Mouse (Mus musculus) hindbrain, embryonic 10.5 days (tissue): ENCODE data around the gene Gm6525. TPM values are rescaled to one million over a fixed set of nuclear protein-coding genes. Genes with fewer than 3 reads are reported as not detected.

Experiments used
- DNase-seq: peaks from one replicate; pipeline ENCODE4 v3.0.0-alpha.2; 2017; ENCODE audit warnings: low spot score
- H3K27ac ChIP-seq: fragments of 300-500 bp; sonication (generic); 2 replicates; pipeline ENCODE4 v1.5.1; 2016; ENCODE audit warnings: mild to moderate bottlenecking, moderate library complexity
- H3K27me3 ChIP-seq: fragments of 300-500 bp; sonication (generic); 2 replicates; pipeline ENCODE4 v1.6.1; 2016; ENCODE audit warnings: mild to moderate bottlenecking; ENCODE audit not compliant: poor library complexity, insufficient read depth, severe bottlenecking
- H3K36me3 ChIP-seq: fragments of 300-500 bp; sonication (generic); 2 replicates; pipeline ENCODE4 v1.6.1; 2016; ENCODE audit warnings: mild to moderate bottlenecking, moderate library complexity
- H3K4me1 ChIP-seq: fragments of 300-500 bp; sonication (generic); replicated peaks from 2 replicates; pipeline ENCODE4 v1.6.1; 2016; ENCODE audit warnings: mild to moderate bottlenecking
- H3K4me3 ChIP-seq: fragments of 300-500 bp; sonication (generic); 2 replicates; pipeline ENCODE4 v1.5.1; 2016; ENCODE audit warnings: mild to moderate bottlenecking, moderate library complexity
- H3K9me3 ChIP-seq: fragments of 300-500 bp; sonication (generic); 2 replicates; pipeline ENCODE4 v1.6.1; 2016; ENCODE audit warnings: mild to moderate bottlenecking, moderate library complexity
- WGBS: fragments of 180-500 bp; shearing (Covaris S2); methylation state at CpG from one replicate; pipeline ENCODE4 v1.1.7; 2016; 5-methylcytosine and 5-hydroxymethylcytosine counted together
- polyA plus RNA-seq: library from polyadenylated mRNA; unstranded; fragments of >200 nt; fragmentation: Nextera tagmentation; extraction: Ambion mirVana; gene quantifications from 2 replicates; pipeline ENCODE4 v1.2.1, GENCODE M21; 2016

Gm6525 gene
- polyA plus RNA-seq, 1 experiment from 2014 or later, result 1.9 TPM

- Histone ChIP-seq H3K36me3 (peaks cover 77% of the 10 kb centered on the region), H3K27ac (no peak overlapping the region), H3K4me3 (no peak overlapping the region), H3K27me3 (no peaks in the 10 kb centered on the region), H3K9me3 (no peaks in the 10 kb centered on the region), H3K4me1 (peaks cover 3% of the 10 kb centered on the region)
- no peak for DNase-seq
- 89% methylated on average over 6 of the region's 6 CpGs for whole genome bisulfite sequencing
Observed at GRCm38 (mm10) chr3:84205650-84206049, 31.7 kb downstream of the Gm6525 start.

GRCm38 (mm10) chr3:84206106-84206505 is 32.2 kb downstream of the Gm6525 start:
- no peak overlapping the region for H3K27ac ChIP-seq
- 88% methylated on average over 3 of the region's 3 CpGs for WGBS
- H3K4me1 ChIP-seq, result 0 out of 2 replicates have a peak, but pooled peaks cover 2% of the 10 kb centered on the region
- DNase-seq, result no peak
- peaks cover 73% of the 10 kb centered on the region for H3K36me3 ChIP-seq
- no peaks in the 10 kb centered on the region for H3K27me3 ChIP-seq
- H3K4me3 ChIP-seq, result no peak overlapping the region
- no peaks in the 10 kb centered on the region for H3K9me3 ChIP-seq

GRCm38 (mm10) chr3:84207366-84207765 is 33.5 kb downstream of the Gm6525 start:
- peaks cover 60% of the 10 kb centered on the region for H3K36me3 ChIP-seq

GRCm38 (mm10) chr3:84208475-84208874 is 34.6 kb downstream of the Gm6525 start:
- H3K4me3 ChIP-seq, result no peak overlapping the region
- DNase-seq, result no peak
- 95% methylated on average over 7 of the region's 7 CpGs for WGBS
- H3K4me1 ChIP-seq, result 0 out of 2 replicates have a peak, but pooled peaks cover 2% of the 10 kb centered on the region
- no peaks in the 10 kb centered on the region for H3K9me3 ChIP-seq
- H3K27me3 ChIP-seq, result no peaks in the 10 kb centered on the region
- no peak overlapping the region for H3K27ac ChIP-seq
- peaks cover 59% of the 10 kb centered on the region for H3K36me3 ChIP-seq

More at GRCm38 (mm10) chr3:84207366-84207765, 33.5 kb downstream of the Gm6525 start:
- no peak for DNase-seq
- 78% methylated on average over 2 of the region's 2 CpGs for WGBS
- Histone ChIP-seq H3K4me1 (0 out of 2 replicates have a peak, but pooled peaks cover 2% of the 10 kb centered on the region), H3K27ac (no peak overlapping the region), H3K4me3 (no peak overlapping the region), H3K27me3 (no peaks in the 10 kb centered on the region), H3K9me3 (no peaks in the 10 kb centered on the region)

GRCm38 (mm10) chr3:84208917-84209513 is 35.1 kb downstream of the Gm6525 start:
- no peak overlapping the region for H3K27ac ChIP-seq
- no peaks in the 10 kb centered on the region for H3K27me3 ChIP-seq
- DNase-seq, result no peak
- H3K9me3 ChIP-seq, result no peaks in the 10 kb centered on the region
- WGBS, result 93% methylated on average over 7 of the region's 7 CpGs
- 0 out of 2 replicates have a peak, but pooled peaks cover 2% of the 10 kb centered on the region for H3K4me1 ChIP-seq
- H3K36me3 ChIP-seq, result peaks cover 59% of the 10 kb centered on the region
- H3K4me3 ChIP-seq, result no peak overlapping the region

- 90% methylated on average over 7 of the region's 7 CpGs for WGBS
- no peak for DNase-seq
- Histone ChIP-seq H3K4me3 (no peak overlapping the region), H3K27ac (no peak overlapping the region), H3K9me3 (no peaks in the 10 kb centered on the region), H3K36me3 (peaks cover 39% of the 10 kb centered on the region), H3K4me1 (peaks cover 19% of the 10 kb centered on the region), H3K27me3 (no peaks in the 10 kb centered on the region)
Observed at GRCm38 (mm10) chr3:84211340-84211875, 37.5 kb downstream of the Gm6525 start.

GRCm38 (mm10) chr3:84214501-84214900 is 40.6 kb downstream of the Gm6525 start:
- peaks cover 49% of the 10 kb centered on the region for H3K4me1 ChIP-seq
- WGBS, result 90% methylated on average over 6 of the region's 6 CpGs
- H3K9me3 ChIP-seq, result no peaks in the 10 kb centered on the region
- DNase-seq, result no peak
- H3K27me3 ChIP-seq, result no peaks in the 10 kb centered on the region; the same call in 1 of the 2 replicates
- no peak overlapping the region for H3K27ac ChIP-seq
- peaks cover 9% of the 10 kb centered on the region for H3K36me3 ChIP-seq
- no peak overlapping the region for H3K4me3 ChIP-seq

- no peak for DNase-seq
- 60% methylated on average over 9 of the region's 9 CpGs for WGBS
- H3K4me3 ChIP-seq, result no peak overlapping the region
- H3K36me3 ChIP-seq, result peaks cover 1% of the 10 kb centered on the region
- no peaks in the 10 kb centered on the region for H3K9me3 ChIP-seq
- peaks cover 56% of the 10 kb centered on the region for H3K4me1 ChIP-seq
- H3K27me3 ChIP-seq, result no peaks in the 10 kb centered on the region; the same call in 1 of the 2 replicates
- peak overlapping the region; percentile 29; the same call in 1 of the 2 replicates for H3K27ac ChIP-seq
Observed at GRCm38 (mm10) chr3:84215253-84215652, 41.3 kb downstream of the Gm6525 start.

- H3K4me1 ChIP-seq, result peaks cover 62% of the 10 kb centered on the region
- H3K36me3 ChIP-seq, result no peaks in the 10 kb centered on the region
- DNase-seq, result no peak
- WGBS, result 82% methylated on average over 15 of the region's 15 CpGs
- no peak overlapping the region for H3K27ac ChIP-seq
- H3K4me3 ChIP-seq, result no peak overlapping the region
- H3K27me3 ChIP-seq, result no peaks in the 10 kb centered on the region; the same call in 1 of the 2 replicates
- no peaks in the 10 kb centered on the region for H3K9me3 ChIP-seq
Observed at GRCm38 (mm10) chr3:84215743-84216360, 41.9 kb downstream of the Gm6525 start.

GRCm38 (mm10) chr3:84217118-84217960 is 43.4 kb downstream of the Gm6525 start:
- no peaks in the 10 kb centered on the region; the same call in 1 of the 2 replicates for H3K27me3 ChIP-seq
- H3K4me1 ChIP-seq, result peaks cover 67% of the 10 kb centered on the region
- peak overlapping the region; percentile 64; the same call in 1 of the 2 replicates for H3K4me3 ChIP-seq
- no peak for DNase-seq
- H3K27ac ChIP-seq, result peak overlapping the region; percentile 93
- WGBS, result 64% methylated on average over 12 of the region's 12 CpGs
- no peaks in the 10 kb centered on the region for H3K9me3 ChIP-seq
- no peaks in the 10 kb centered on the region for H3K36me3 ChIP-seq

GRCm38 (mm10) chr3:84217961-84218351 is 44.1 kb downstream of the Gm6525 start:
- Histone ChIP-seq H3K4me3 (peak overlapping the region; percentile 64), H3K4me1 (peaks cover 67% of the 10 kb centered on the region), H3K9me3 (no peaks in the 10 kb centered on the region), H3K36me3 (no peaks in the 10 kb centered on the region), H3K27me3 (no peaks in the 10 kb centered on the region; the same call in 1 of the 2 replicates), H3K27ac (peak overlapping the region; percentile 93)
- 34% methylated on average over 4 of the region's 4 CpGs for WGBS
- DNase-seq, result no peak

- 53% methylated on average over 2 of the region's 2 CpGs for WGBS
- peaks cover 67% of the 10 kb centered on the region for H3K4me1 ChIP-seq
- H3K4me3 ChIP-seq, result peak overlapping the region; percentile 64
- no peak for DNase-seq
- no peaks in the 10 kb centered on the region for H3K9me3 ChIP-seq
- H3K27me3 ChIP-seq, result no peaks in the 10 kb centered on the region; the same call in 1 of the 2 replicates
- H3K27ac ChIP-seq, result peak overlapping the region; percentile 93
- H3K36me3 ChIP-seq, result no peaks in the 10 kb centered on the region
Observed at GRCm38 (mm10) chr3:84218498-84218897, 44.6 kb downstream of the Gm6525 start.
